Mouse (Mus musculus): ENCODE data around the gene Krt16.

DNA sequence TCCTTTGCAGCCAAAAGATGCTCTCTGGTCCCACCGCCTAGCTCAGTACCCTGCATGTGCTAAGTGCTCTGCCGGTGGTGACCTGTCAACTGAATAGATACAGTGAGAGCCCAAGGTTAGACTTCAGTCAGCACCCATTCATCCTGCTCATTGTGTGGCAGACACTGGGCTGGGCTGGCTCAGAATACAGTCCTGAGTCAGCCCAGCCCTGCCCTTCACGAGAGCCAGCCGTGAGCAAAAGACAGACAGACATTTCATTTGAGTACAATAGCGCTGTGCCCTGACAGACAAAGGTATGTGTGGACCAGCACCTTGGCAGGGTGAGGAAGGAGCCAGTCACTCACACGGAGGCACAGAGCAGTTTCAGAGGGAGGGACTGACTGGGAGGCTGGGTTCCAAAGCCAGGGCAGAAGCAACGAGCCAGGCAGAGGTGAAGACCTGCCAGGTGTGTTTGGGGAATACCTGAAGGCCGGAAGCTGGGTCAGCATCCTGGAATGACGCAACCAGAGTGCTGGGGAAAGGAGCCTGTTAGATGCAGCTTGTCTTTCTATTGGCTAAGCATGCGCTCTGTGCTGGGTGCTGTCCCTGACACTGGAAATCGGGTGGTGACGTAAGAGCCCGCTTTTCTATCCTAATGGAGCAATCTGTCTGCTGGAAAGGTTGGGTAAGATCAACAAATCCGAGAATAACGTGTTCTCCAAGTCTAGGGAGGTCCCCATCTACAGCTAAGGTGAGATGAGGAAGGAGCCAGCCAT lies 29.2 kb upstream of the Krt16 start:
- no peak for TF ChIP-seq CTCF (IDR thresholded peaks at IDR 0.05)
- no peak for TF ChIP-seq POLR2A (IDR thresholded peaks at IDR 0.05; ENCODE audit: insufficient read depth, low read depth, low read length)
- no peak for TF ChIP-seq EP300 (IDR thresholded peaks at IDR 0.05; ENCODE audit: insufficient read depth, low read depth, low read length)

Measured in heart, adult 2 months (tissue).